Mouse (Mus musculus): ENCODE measurements around the gene Pcolce2.

Gene Pcolce2

DNA sequence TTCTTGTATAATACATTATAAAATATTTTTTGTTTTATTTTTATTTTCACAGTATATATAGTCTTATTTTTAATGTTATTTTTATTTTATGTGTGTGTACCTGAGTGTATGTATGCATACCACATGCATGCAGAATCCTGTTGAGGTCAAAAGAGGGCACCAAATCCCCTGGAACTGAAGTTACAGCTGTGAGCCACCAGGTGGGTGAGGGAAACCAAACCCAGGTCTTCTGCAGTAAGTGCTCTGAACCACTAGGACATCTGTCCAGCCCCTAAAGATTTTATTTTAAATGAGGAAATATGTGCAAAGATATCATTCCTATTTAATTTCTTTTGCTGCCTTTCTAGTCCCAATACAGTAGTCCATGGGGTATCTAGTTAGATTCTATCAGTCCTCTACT is 71.5 kb downstream of the Pcolce2 start:
- peak; percentile 28 for DNase-seq (ENCODE audit: low read depth, low spot score)

DNA sequence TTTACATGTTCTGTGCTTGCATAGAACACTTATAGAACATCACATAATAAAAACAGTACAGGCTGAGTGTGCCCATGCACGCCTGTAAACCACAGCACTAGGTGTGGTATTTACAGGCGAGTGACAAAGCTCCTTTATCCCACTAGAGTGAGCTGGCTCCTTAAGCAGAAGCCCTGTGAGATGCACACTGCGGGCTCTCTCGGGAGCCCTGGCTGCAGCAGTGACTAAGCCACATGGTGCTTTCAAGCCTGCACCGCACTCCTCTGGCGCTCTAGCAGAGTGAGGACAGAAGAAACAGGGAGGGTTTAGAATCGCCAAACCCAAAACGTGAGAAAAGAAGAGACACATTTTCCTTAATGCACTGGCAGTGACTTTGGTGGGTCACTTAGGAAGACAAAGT is 75.2 kb downstream of the Pcolce2 start:
- DNase-seq (ENCODE audit: low read depth, low spot score) = no peak

DNA sequence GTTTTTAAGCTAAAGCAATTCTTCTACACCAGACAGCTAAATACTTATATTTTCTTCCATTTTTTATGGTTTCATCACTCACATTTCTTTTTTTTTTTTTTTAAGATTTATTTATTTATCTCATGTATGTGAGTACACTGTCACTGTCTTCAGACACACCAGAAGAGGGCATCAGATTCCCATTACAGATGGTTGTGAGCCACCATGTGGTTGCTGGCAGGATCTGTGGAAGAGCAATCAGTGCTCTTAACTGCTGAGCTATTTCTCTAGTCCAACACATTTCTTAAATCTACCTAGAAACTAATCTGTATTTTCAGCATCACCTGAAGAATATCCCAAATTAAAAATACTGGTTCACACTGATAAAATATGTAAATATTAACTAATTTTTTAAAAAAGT is 98.8 kb downstream of the Pcolce2 start:
- DNase-seq (ENCODE audit: low read depth, low spot score) = no peak

DNA sequence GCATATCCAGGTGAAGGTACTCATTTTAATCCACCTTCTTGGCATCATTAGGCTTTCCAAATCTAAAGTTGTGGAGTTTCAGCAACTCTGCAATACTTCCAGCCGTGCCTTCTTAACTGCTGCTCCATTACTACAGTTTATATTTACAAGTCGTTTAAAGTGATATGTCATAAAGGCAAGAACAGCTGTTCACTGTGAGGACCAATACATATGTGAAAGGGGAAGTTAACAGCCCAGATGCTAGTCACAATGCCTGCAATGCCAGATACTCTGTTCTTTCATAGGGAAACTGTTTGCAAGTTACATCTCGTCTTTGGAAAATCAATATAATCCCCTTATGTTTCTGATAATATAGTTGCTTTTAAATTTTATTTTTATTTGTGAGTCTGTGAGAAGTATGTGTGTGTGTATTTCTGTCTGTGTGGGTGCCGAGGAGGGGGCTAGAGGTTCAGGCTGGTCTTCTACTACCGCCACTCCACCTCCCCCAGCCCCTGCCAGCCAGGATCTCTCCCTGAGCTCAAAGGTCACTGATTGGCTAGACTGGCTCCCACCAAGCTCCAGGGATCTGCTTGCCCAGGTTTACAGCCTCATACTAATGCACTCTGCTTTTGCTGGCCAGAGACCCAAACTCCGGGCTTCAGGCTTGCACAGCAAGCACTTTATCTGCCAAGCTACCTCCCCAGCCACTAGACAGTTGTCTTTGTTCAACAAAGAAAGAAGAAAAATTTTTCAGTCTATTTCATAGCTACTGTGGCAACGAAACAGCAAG is 107.6 kb downstream of the Pcolce2 start:
- peak; percentile 67 for DNase-seq (ENCODE audit: low read depth, low spot score)

DNA sequence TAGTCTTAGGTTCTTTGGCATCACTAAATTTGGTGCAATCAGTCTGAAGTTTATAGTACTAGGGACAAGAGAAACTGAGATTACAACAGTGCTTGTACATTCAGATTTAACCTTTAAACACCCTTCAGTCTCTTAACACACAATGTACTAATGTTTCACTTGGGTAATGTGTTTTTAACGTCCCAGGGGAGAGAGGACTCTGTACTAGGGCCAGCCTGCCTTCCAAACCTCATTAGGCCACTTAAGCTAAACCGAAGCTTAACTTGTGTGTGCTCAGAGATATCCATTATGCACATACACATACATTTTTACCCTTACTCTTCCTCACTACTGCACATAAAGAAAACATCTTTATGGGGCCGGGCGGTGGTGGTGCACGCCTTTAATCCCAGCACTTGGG is 109.9 kb downstream of the Pcolce2 start:
- no peak for DNase-seq (ENCODE audit: low read depth, low spot score)

Data from A20 (cell line).